Mouse (Mus musculus): ENCODE results near the gene Plekhh2. TPM values are rescaled to one million over a fixed set of nuclear protein-coding genes. Genes with fewer than 3 reads are reported as not detected.

Plekhh2 gene
- polyA plus RNA-seq, 1 experiment from 2014 or later: 3.4 TPM

GRCm38 (mm10) chr17:84573305-84573704 is 61.6 kb downstream of the Plekhh2 start:
- Histone ChIP-seq H3K4me1 (ENCODE audit: control insufficient read depth, insufficient read depth, low read length) (no peaks in the 10 kb centered on the region), H3K9ac (replicated peaks; ENCODE audit: low read length) (no peak overlapping the region), H3K27ac (replicated peaks; ENCODE audit: low read depth, low read length) (no peak overlapping the region), H3K4me2 (ENCODE audit: low read length) (no peak overlapping the region), H3K27me3 (ENCODE audit: control insufficient read depth, insufficient read depth, low read length) (no peaks in the 10 kb centered on the region), H3K4me3 (replicated peaks; ENCODE audit: low read depth, low read length) (no peak overlapping the region), H3K9me3 (ENCODE audit: control insufficient read depth, low read length) (no peaks in the 10 kb centered on the region), H3K36me3 (ENCODE audit: control insufficient read depth, insufficient read depth, low read length) (no peaks in the 10 kb centered on the region)
- WGBS: 94% methylated on average over 9 of the region's 9 CpGs
- ATAC-seq (ENCODE audit: low FRiP score, low TSS enrichment) (no peak), DNase-seq (no peak)

- WGBS: 88% methylated on average over 5 of the region's 5 CpGs
- H3K9me3 ChIP-seq (ENCODE audit: control insufficient read depth, low read length): no peaks in the 10 kb centered on the region
- no peak overlapping the region for H3K4me3 ChIP-seq (replicated peaks; ENCODE audit: low read depth, low read length)
- H3K9ac ChIP-seq (replicated peaks; ENCODE audit: low read length): no peak overlapping the region
- ATAC-seq (ENCODE audit: low FRiP score, low TSS enrichment) (no peak), DNase-seq (no peak)
- no peaks in the 10 kb centered on the region for H3K36me3 ChIP-seq (ENCODE audit: control insufficient read depth, insufficient read depth, low read length)
- H3K27me3 ChIP-seq (ENCODE audit: control insufficient read depth, insufficient read depth, low read length): no peaks in the 10 kb centered on the region
- no peaks in the 10 kb centered on the region for H3K4me1 ChIP-seq (ENCODE audit: control insufficient read depth, insufficient read depth, low read length)
- H3K27ac ChIP-seq (replicated peaks; ENCODE audit: low read depth, low read length): no peak overlapping the region
- no peak overlapping the region for H3K4me2 ChIP-seq (ENCODE audit: low read length)
These were observed 62.2 kb downstream of the Plekhh2 start for GRCm38 (mm10) chr17:84573940-84574339.

- Histone ChIP-seq H3K27me3 (ENCODE audit: control insufficient read depth, insufficient read depth, low read length) (no peaks in the 10 kb centered on the region), H3K9ac (replicated peaks; ENCODE audit: low read length) (no peak overlapping the region), H3K4me1 (ENCODE audit: control insufficient read depth, insufficient read depth, low read length) (no peaks in the 10 kb centered on the region), H3K4me2 (ENCODE audit: low read length) (no peak overlapping the region), H3K4me3 (replicated peaks; ENCODE audit: low read depth, low read length) (no peak overlapping the region), H3K27ac (replicated peaks; ENCODE audit: low read depth, low read length) (no peak overlapping the region), H3K36me3 (ENCODE audit: control insufficient read depth, insufficient read depth, low read length) (no peaks in the 10 kb centered on the region), H3K9me3 (ENCODE audit: control insufficient read depth, low read length) (no peaks in the 10 kb centered on the region)
- no peak for DNase-seq
- ATAC-seq (ENCODE audit: low FRiP score, low TSS enrichment): no peak
- 95% methylated on average over 5 of the region's 5 CpGs for WGBS
These were observed 63.4 kb downstream of the Plekhh2 start for GRCm38 (mm10) chr17:84575108-84575507.

GRCm38 (mm10) chr17:84576621-84577293 is 65.1 kb downstream of the Plekhh2 start:
- ATAC-seq (ENCODE audit: low FRiP score, low TSS enrichment): no peak
- WGBS: 89% methylated on average over 16 of the region's 16 CpGs
- Histone ChIP-seq H3K27ac (replicated peaks; ENCODE audit: low read depth, low read length) (no peak overlapping the region), H3K9me3 (ENCODE audit: control insufficient read depth, low read length) (no peaks in the 10 kb centered on the region), H3K4me3 (replicated peaks; ENCODE audit: low read depth, low read length) (no peak overlapping the region), H3K9ac (replicated peaks; ENCODE audit: low read length) (no peak overlapping the region), H3K4me1 (ENCODE audit: control insufficient read depth, insufficient read depth, low read length) (no peaks in the 10 kb centered on the region), H3K27me3 (ENCODE audit: control insufficient read depth, insufficient read depth, low read length) (no peaks in the 10 kb centered on the region), H3K4me2 (ENCODE audit: low read length) (no peak overlapping the region), H3K36me3 (ENCODE audit: control insufficient read depth, insufficient read depth, low read length) (no peaks in the 10 kb centered on the region)
- no peak for DNase-seq

- ATAC-seq (ENCODE audit: low FRiP score, low TSS enrichment) (no peak), DNase-seq (no peak)
- Histone ChIP-seq H3K4me1 (ENCODE audit: control insufficient read depth, insufficient read depth, low read length) (no peaks in the 10 kb centered on the region), H3K9ac (replicated peaks; ENCODE audit: low read length) (no peak overlapping the region), H3K9me3 (ENCODE audit: control insufficient read depth, low read length) (no peaks in the 10 kb centered on the region), H3K4me3 (replicated peaks; ENCODE audit: low read depth, low read length) (no peak overlapping the region), H3K27ac (replicated peaks; ENCODE audit: low read depth, low read length) (no peak overlapping the region), H3K36me3 (ENCODE audit: control insufficient read depth, insufficient read depth, low read length) (no peaks in the 10 kb centered on the region), H3K27me3 (ENCODE audit: control insufficient read depth, insufficient read depth, low read length) (no peaks in the 10 kb centered on the region), H3K4me2 (ENCODE audit: low read length) (no peak overlapping the region)
- WGBS: 89% methylated on average over 8 of the region's 8 CpGs
These were observed 67.6 kb downstream of the Plekhh2 start for GRCm38 (mm10) chr17:84579249-84579648.

- Histone ChIP-seq H3K36me3 (ENCODE audit: control insufficient read depth, insufficient read depth, low read length) (no peaks in the 10 kb centered on the region), H3K9me3 (ENCODE audit: control insufficient read depth, low read length) (no peaks in the 10 kb centered on the region), H3K9ac (replicated peaks; ENCODE audit: low read length) (no peak overlapping the region), H3K27me3 (ENCODE audit: control insufficient read depth, insufficient read depth, low read length) (no peaks in the 10 kb centered on the region), H3K4me3 (replicated peaks; ENCODE audit: low read depth, low read length) (no peak overlapping the region), H3K4me1 (ENCODE audit: control insufficient read depth, insufficient read depth, low read length) (no peaks in the 10 kb centered on the region), H3K4me2 (ENCODE audit: low read length) (no peak overlapping the region), H3K27ac (replicated peaks; ENCODE audit: low read depth, low read length) (no peak overlapping the region)
- ATAC-seq (ENCODE audit: low FRiP score, low TSS enrichment) (no peak), DNase-seq (no peak)
- 90% methylated on average over 10 of the region's 10 CpGs for WGBS
These were observed 68.1 kb downstream of the Plekhh2 start for GRCm38 (mm10) chr17:84579817-84580216.

GRCm38 (mm10) chr17:84580821-84581220 is 69.1 kb downstream of the Plekhh2 start:
- Histone ChIP-seq H3K4me1 (ENCODE audit: control insufficient read depth, insufficient read depth, low read length) (no peaks in the 10 kb centered on the region), H3K9ac (replicated peaks; ENCODE audit: low read length) (no peak overlapping the region), H3K27ac (replicated peaks; ENCODE audit: low read depth, low read length) (no peak overlapping the region), H3K4me2 (ENCODE audit: low read length) (no peak overlapping the region), H3K4me3 (replicated peaks; ENCODE audit: low read depth, low read length) (no peak overlapping the region), H3K9me3 (ENCODE audit: control insufficient read depth, low read length) (no peaks in the 10 kb centered on the region), H3K36me3 (ENCODE audit: control insufficient read depth, insufficient read depth, low read length) (no peaks in the 10 kb centered on the region), H3K27me3 (ENCODE audit: control insufficient read depth, insufficient read depth, low read length) (no peaks in the 10 kb centered on the region)
- no peak for DNase-seq
- no peak for ATAC-seq (ENCODE audit: low FRiP score, low TSS enrichment)
- 63% methylated on average over 8 of the region's 8 CpGs for WGBS

GRCm38 (mm10) chr17:84581740-84582414 is 70.2 kb downstream of the Plekhh2 start:
- Histone ChIP-seq H3K36me3 (ENCODE audit: control insufficient read depth, insufficient read depth, low read length) (no peaks in the 10 kb centered on the region), H3K4me2 (ENCODE audit: low read length) (no peak overlapping the region), H3K4me3 (replicated peaks; ENCODE audit: low read depth, low read length) (no peak overlapping the region), H3K27ac (replicated peaks; ENCODE audit: low read depth, low read length) (no peak overlapping the region), H3K9ac (replicated peaks; ENCODE audit: low read length) (no peak overlapping the region), H3K9me3 (ENCODE audit: control insufficient read depth, low read length) (no peaks in the 10 kb centered on the region), H3K27me3 (ENCODE audit: control insufficient read depth, insufficient read depth, low read length) (no peaks in the 10 kb centered on the region), H3K4me1 (ENCODE audit: control insufficient read depth, insufficient read depth, low read length) (no peaks in the 10 kb centered on the region)
- no peak for ATAC-seq (ENCODE audit: low FRiP score, low TSS enrichment)
- no peak for DNase-seq
- 78% methylated on average over 8 of the region's 8 CpGs for WGBS

GRCm38 (mm10) chr17:84584107-84584506 is 72.4 kb downstream of the Plekhh2 start:
- H3K9me3 ChIP-seq (ENCODE audit: control insufficient read depth, low read length): no peaks in the 10 kb centered on the region
- H3K36me3 ChIP-seq (ENCODE audit: control insufficient read depth, insufficient read depth, low read length): no peaks in the 10 kb centered on the region
- WGBS: 69% methylated on average over 9 of the region's 9 CpGs
- no peaks in the 10 kb centered on the region for H3K4me1 ChIP-seq (ENCODE audit: control insufficient read depth, insufficient read depth, low read length)
- DNase-seq (no peak), ATAC-seq (ENCODE audit: low FRiP score, low TSS enrichment) (no peak)
- H3K4me2 ChIP-seq (ENCODE audit: low read length): no peak overlapping the region
- no peak overlapping the region for H3K9ac ChIP-seq (replicated peaks; ENCODE audit: low read length)
- no peaks in the 10 kb centered on the region for H3K27me3 ChIP-seq (ENCODE audit: control insufficient read depth, insufficient read depth, low read length)
- H3K4me3 ChIP-seq (replicated peaks; ENCODE audit: low read depth, low read length): no peak overlapping the region
- no peak overlapping the region for H3K27ac ChIP-seq (replicated peaks; ENCODE audit: low read depth, low read length)
